Mouse (Mus musculus) stomach, embryonic 16.5 days (tissue): ENCODE data around the gene Btbd2. TPM values are rescaled to one million over a fixed set of nuclear protein-coding genes. Genes with fewer than 3 reads are reported as not detected.
A peak's percentile ranks its signal among the peaks of the same experiment; 100 is the strongest.
"Not testable (repeated sequence)": the region's sequence is repeated elsewhere in the genome, so short reads cannot be mapped to it uniquely, and the experiment has no call there.

Experiments
- ATAC-seq: fragments of 200-750 bp; cut with Nextera tagmentation; 2 replicates; pipeline ENCODE4 v1.8.0; 2017; ENCODE audit warnings: moderate number of reproducible peaks, moderate TSS enrichment; ENCODE audit not compliant: insufficient read depth, low FRiP score
- H3K27ac ChIP-seq: fragments of 300-500 bp; sonication (generic); 2 replicates; pipeline ENCODE4 v1.5.1; 2014; ENCODE audit warnings: low read length
- H3K27me3 ChIP-seq: fragments of 300-500 bp; sonication (generic); 2 replicates; pipeline ENCODE4 v1.6.1; 2014; ENCODE audit warnings: low read length, control low read depth, mixed read lengths; ENCODE audit not compliant: control insufficient read depth, insufficient read depth
- H3K36me3 ChIP-seq: fragments of 300-500 bp; sonication (generic); 2 replicates; pipeline ENCODE4 v1.6.1; 2014; ENCODE audit warnings: low read length; ENCODE audit not compliant: control insufficient read depth, insufficient read depth
- H3K4me1 ChIP-seq: fragments of 300-500 bp; sonication (generic); 2 replicates; pipeline ENCODE4 v1.6.1; 2014; ENCODE audit warnings: low read length, control low read depth, mixed read lengths; ENCODE audit not compliant: control insufficient read depth, insufficient read depth
- H3K4me2 ChIP-seq: fragments of 300-500 bp; sonication (generic); 2 replicates; pipeline ENCODE4 v1.6.1; 2014; ENCODE audit warnings: low read depth, low read length, mixed read lengths
- H3K4me3 ChIP-seq: fragments of 300-500 bp; sonication (generic); replicated peaks from 2 replicates; pipeline ENCODE4 v1.5.1; 2014; ENCODE audit warnings: mild to moderate bottlenecking, low read length
- H3K9ac ChIP-seq: fragments of 300-500 bp; sonication (generic); 2 replicates; pipeline ENCODE4 v1.6.1; 2014; ENCODE audit warnings: low read length
- H3K9me3 ChIP-seq: fragments of 300-500 bp; sonication (generic); replicated peaks from 2 replicates; pipeline ENCODE4 v1.6.1; 2016; ENCODE audit warnings: low read length, control low read depth; ENCODE audit not compliant: control insufficient read depth
- WGBS: fragments of 180-500 bp; shearing (Covaris S2); extraction: QIAGEN DNeasy Blood & Tissue Kit; methylation state at CpG from one replicate; pipeline ENCODE4 v1.1.7; 2014; 5-methylcytosine and 5-hydroxymethylcytosine counted together
- polyA plus RNA-seq: library from polyadenylated mRNA; unstranded; fragments of >200 nt; fragmentation: Nextera tagmentation; extraction: Ambion mirVana; gene quantifications from 2 replicates; pipeline ENCODE4 v1.2.1, GENCODE M21; 2015

The Btbd2 gene
- polyA plus RNA-seq, 1 experiment from 2014 or later, result 12.7 TPM

GRCm38 (mm10) chr10:80649910-80650309, 7.0 kb downstream of the Btbd2 start:
- H3K4me1 ChIP-seq, H3K9me3 ChIP-seq, H3K4me3 ChIP-seq, H3K27me3 ChIP-seq, H3K4me2 ChIP-seq, H3K9ac ChIP-seq, H3K36me3 ChIP-seq, ATAC-seq, H3K27ac ChIP-seq: not testable (repeated sequence)
- WGBS, result 85% methylated on average over 6 of the region's 6 CpGs

GRCm38 (mm10) chr10:80646936-80647335, 9.9 kb downstream of the Btbd2 start:
- Histone ChIP-seq H3K4me3 (no peak overlapping the region), H3K27ac (no peak overlapping the region), H3K9me3 (no peaks in the 10 kb centered on the region), H3K4me2 (no peak overlapping the region), H3K4me1 (no peaks in the 10 kb centered on the region), H3K36me3 (peaks cover 22% of the 10 kb centered on the region), H3K9ac (no peak overlapping the region), H3K27me3 (no peaks in the 10 kb centered on the region)
- ATAC-seq, result no peak
- WGBS, result 90% methylated on average over 10 of the region's 10 CpGs

GRCm38 (mm10) chr10:80635345-80635744, 21.5 kb downstream of the Btbd2 start:
- peaks cover 45% of the 10 kb centered on the region for H3K36me3 ChIP-seq
- H3K27me3 ChIP-seq, result no peaks in the 10 kb centered on the region
- no peak overlapping the region for H3K27ac ChIP-seq
- no peak overlapping the region for H3K4me3 ChIP-seq
- no peaks in the 10 kb centered on the region for H3K4me1 ChIP-seq
- H3K9me3 ChIP-seq, result no peaks in the 10 kb centered on the region
- no peak for ATAC-seq
- H3K4me2 ChIP-seq, result no peak overlapping the region
- 69% methylated on average over 6 of the region's 6 CpGs for WGBS
- no peak overlapping the region for H3K9ac ChIP-seq

DNA sequence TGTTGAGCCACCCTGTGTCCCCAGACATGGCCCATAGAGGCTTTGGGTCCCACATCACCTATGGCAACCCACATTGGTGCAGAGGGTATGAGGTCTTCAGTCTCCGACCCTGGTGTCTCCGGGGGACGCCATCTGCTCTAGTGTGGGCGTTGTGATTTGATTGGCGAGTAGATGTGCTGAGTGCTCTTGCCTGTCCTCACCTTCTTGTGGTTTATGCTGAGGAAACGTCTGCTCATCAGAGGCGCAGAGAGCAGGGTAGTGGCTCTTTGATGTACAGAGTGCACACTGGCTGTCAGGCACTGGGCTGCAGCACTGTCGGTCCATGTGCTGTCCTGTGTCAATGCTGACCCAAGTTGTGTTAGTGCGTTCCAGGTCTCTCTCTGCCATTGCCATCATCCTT, 27.9 kb downstream of the Btbd2 start:
- no peak overlapping the region for H3K4me2 ChIP-seq
- H3K27ac ChIP-seq, result no peak overlapping the region
- H3K4me1 ChIP-seq, result peaks cover 21% of the 10 kb centered on the region
- no peaks in the 10 kb centered on the region for H3K9me3 ChIP-seq
- no peak for ATAC-seq
- H3K9ac ChIP-seq, result no peak overlapping the region
- no peaks in the 10 kb centered on the region for H3K36me3 ChIP-seq
- H3K27me3 ChIP-seq, result no peaks in the 10 kb centered on the region
- 87% methylated on average over 9 of the region's 9 CpGs for WGBS
- H3K4me3 ChIP-seq, result no peak overlapping the region

DNA sequence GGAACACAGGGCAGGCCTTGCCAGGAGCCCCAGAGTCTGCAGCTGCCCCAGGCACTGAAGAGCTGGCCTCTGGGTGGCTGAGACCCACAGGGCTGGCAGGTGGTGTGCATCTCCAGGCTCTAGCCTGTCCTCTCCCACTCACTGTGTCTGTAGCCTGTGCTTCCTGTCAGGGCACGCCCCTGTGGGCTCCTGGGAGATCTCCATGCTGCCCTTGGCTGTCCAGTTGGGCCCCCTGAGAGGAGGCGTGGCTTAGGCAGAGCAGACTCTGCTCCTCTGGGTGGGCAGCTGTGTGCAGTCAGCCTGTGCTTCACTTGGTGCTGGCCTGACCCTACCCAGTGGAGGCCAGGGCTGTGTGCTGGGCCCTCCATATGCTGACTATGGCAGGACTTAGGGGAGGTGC, 29.2 kb downstream of the Btbd2 start:
- Histone ChIP-seq H3K27me3 (no peaks in the 10 kb centered on the region), H3K9ac (peak overlapping the region; percentile 51; the same call in 1 of the 2 replicates), H3K9me3 (no peaks in the 10 kb centered on the region), H3K4me3 (no peak overlapping the region), H3K27ac (no peak overlapping the region), H3K36me3 (no peaks in the 10 kb centered on the region), H3K4me2 (no peak overlapping the region), H3K4me1 (peaks cover 29% of the 10 kb centered on the region)
- peak; percentile 16; the same call in 1 of the 2 replicates for ATAC-seq
- WGBS, result 37% methylated on average over 2 of the region's 2 CpGs

GRCm38 (mm10) chr10:80625764-80626163, 31.1 kb downstream of the Btbd2 start:
- Histone ChIP-seq H3K4me3 (no peak overlapping the region), H3K4me1 (peaks cover 31% of the 10 kb centered on the region), H3K27me3 (no peaks in the 10 kb centered on the region), H3K9me3 (no peaks in the 10 kb centered on the region), H3K36me3 (no peaks in the 10 kb centered on the region), H3K27ac (no peak overlapping the region), H3K9ac (0 out of 2 replicates have a peak overlapping the region, but pooled peaks have one; percentile 2), H3K4me2 (no peak overlapping the region)
- 83% methylated on average over 4 of the region's 4 CpGs for WGBS
- no peak for ATAC-seq

DNA sequence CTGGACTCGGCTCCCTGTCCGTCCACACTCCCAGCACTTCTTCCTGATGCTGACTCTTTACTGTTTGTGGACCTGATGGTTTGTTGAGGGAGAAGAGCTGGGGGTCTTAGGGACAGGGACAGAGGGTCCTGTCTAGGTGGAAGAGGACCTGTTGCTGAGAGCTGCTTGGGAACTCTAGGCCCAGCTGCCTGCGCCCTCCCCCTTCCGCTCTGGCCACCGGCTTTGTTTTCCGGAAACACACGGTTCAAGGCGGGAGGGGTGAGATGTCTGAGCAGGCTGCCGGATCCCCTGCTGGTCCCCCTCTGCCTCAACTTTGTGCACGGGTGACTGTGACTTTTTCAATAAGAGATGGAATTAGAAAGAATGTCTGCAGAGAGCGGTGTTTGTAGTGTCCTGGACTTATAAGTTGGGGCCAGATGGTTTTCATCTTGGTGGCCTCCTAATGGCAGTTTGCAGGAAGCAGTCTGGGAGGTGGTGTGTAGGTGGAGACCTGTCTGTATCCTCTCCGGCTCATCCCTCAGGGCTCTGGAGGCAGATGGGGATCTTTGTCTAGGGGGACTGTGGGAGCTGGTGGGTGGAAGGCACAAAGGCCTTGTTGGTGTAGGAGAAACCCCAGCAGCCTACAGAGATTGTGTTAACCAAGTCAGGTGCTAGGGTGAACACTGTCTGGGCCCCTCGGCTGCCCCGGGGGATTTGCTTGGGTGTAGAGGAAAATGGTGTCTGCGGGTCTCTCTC, 33.2 kb downstream of the Btbd2 start:
- no peaks in the 10 kb centered on the region for H3K27me3 ChIP-seq
- ATAC-seq, result no peak
- peaks cover 31% of the 10 kb centered on the region for H3K4me1 ChIP-seq
- peak overlapping the region; percentile 88 for H3K4me2 ChIP-seq
- peak overlapping the region; percentile 75 for H3K4me3 ChIP-seq
- WGBS, result 12% methylated on average over 15 of the region's 15 CpGs
- H3K36me3 ChIP-seq, result no peaks in the 10 kb centered on the region
- H3K9ac ChIP-seq, result peak overlapping the region; percentile 89
- H3K27ac ChIP-seq, result peak overlapping the region; percentile 83
- H3K9me3 ChIP-seq, result no peaks in the 10 kb centered on the region

DNA sequence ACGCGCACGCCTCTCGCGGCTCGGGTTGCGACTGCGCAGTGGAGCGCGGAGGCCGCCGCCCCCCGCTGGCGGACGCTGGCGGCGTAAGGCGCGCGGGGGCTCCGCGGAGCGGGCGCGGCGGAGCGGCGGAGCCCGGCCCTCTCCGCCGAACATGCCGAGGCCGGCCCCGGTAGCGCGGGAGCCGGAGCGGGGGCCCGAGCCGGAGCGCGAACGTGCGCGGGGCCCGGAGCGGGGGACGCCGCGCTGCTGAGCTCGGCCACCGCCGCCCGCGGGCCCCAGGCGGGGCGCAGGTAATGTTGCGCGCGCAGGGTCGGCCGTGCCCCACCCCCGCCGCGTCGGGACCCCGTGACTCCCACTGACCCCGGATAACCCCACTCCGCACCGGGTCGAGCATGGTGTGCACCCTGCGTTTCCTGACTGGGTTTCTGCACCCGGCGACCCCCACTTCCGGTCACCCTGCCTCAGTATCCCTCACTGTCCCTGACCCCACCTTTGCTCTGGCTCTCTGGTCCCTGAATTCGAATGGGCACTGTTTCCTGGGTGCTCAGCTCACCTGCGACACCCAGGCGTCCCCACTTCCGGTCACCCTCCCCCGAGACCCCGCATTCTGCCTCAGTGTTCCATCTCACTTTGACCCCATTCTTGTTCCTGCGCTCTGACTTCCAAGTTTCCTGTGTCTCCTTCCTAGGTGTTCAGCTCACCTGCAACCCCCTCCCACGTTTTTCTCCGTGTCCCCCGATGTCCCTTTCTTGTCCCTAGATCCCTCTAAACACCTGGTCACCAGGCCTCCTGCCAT, 34.0 kb downstream of the Btbd2 start, which contains the start of gene Csnk1g2:
Gene Csnk1g2, plus strand, starts transcription at position 178 of the 796 bp plus-strand sequence.
- WGBS, result under 1% methylated on average over 71 of the region's 85 CpGs
- peak within 1 kb of the TSS; percentile 88 for H3K4me2 ChIP-seq
- H3K27me3 ChIP-seq, result no peaks in the 10 kb centered on the region
- no peaks in the 10 kb centered on the region for H3K36me3 ChIP-seq
- H3K4me1 ChIP-seq, result peaks cover 27% of the 10 kb centered on the region
- H3K9ac ChIP-seq, result peak within 1 kb of the TSS; percentile 89
- ATAC-seq, result peak; percentile 2; the same call in 1 of the 2 replicates
- no peaks in the 10 kb centered on the region for H3K9me3 ChIP-seq
- peak within 1 kb of the TSS; percentile 75 for H3K4me3 ChIP-seq
- peak within 1 kb of the TSS; percentile 97 for H3K27ac ChIP-seq
